Mouse (Mus musculus) MN1 (cell line): ENCODE results near the gene Zap70.
"Not testable (repeated sequence)": the region's sequence is repeated elsewhere in the genome, so short reads cannot be mapped to it uniquely, and the experiment has no call there.

Experiments
- DNase-seq: peaks from one replicate; pipeline ENCODE4 v3.0.0-alpha.2; 2016; ENCODE audit warnings: low spot score

Gene Zap70

GRCm38 (mm10) chr1:36772198-36772934 is 10.8 kb downstream of the Zap70 start:
- no peak for DNase-seq

DNA sequence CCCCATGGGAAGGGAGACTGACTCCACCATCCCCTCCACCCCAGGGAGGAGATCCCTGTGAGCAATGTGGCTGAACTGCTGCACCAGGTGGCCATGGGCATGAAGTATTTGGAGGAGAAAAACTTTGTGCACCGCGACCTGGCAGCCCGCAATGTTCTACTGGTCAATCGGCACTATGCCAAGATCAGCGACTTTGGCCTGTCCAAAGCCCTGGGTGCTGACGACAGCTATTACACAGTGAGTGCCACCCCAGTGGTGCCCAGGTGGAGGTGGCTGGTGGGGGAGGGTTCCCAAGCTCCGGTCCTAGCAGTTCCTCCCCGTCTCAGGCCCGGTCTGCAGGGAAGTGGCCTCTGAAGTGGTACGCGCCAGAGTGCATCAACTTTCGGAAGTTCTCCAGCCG is 19.2 kb downstream of the Zap70 start:
- DNase-seq: no peak

DNA sequence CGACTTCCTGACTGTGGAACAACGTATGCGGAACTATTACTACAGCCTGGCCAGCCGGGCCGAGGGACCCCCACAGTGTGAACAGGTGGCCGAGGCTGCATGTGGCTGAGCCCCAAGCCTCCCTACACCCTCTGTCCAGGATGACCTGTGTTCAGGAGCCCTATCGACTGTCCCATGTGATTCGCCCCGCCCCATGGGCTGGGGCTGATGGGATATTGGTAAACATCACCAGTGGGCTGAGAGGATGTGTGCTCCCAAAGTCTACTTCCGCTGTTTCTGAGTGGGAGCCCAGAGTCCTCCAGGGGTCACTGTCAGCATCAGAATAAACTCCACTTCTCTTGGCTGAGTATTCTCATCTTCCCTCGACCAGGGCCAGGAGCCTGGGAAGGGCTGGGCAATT is 20.9 kb downstream of the Zap70 start:
- DNase-seq: peak; percentile 32

GRCm38 (mm10) chr1:36784365-36785134 is 23.0 kb downstream of the Zap70 start:
- DNase-seq: peak; percentile 77

- DNase-seq: no peak
Measured at GRCm38 (mm10) chr1:36785238-36785641, 23.6 kb downstream of the Zap70 start.

DNA sequence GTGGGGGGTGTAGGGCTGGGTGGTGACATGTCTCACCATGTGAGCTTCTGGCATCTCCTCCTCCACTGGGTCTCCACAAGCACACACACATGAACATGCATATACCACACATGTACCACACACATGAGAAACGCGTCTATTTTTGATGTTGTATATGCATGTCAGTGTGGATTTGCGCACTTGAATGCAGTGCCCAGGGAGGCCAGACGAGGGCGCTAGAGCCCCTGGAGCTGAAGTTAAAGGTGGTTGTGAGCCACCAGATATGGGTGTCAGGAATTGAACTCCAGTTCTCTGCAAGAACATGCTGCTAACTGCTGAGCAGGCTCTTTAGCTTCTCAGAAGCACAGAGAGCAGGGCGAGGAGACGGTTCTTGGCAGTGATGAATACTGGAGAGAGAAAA is 24.8 kb downstream of the Zap70 start:
- no peak for DNase-seq

- no peak for DNase-seq
Measured at GRCm38 (mm10) chr1:36789416-36789815, 27.8 kb downstream of the Zap70 start.

- DNase-seq: no peak
Measured at GRCm38 (mm10) chr1:36796711-36797110, 35.1 kb downstream of the Zap70 start.

- DNase-seq: no peak
Measured at GRCm38 (mm10) chr1:36797481-36797880, 35.9 kb downstream of the Zap70 start.

GRCm38 (mm10) chr1:36800379-36801011 is 38.9 kb downstream of the Zap70 start:
- no peak for DNase-seq

- DNase-seq: no peak
Measured at GRCm38 (mm10) chr1:36804259-36804658, 42.7 kb downstream of the Zap70 start.

- no peak for DNase-seq
Measured at GRCm38 (mm10) chr1:36804833-36805232, 43.2 kb downstream of the Zap70 start.

DNA sequence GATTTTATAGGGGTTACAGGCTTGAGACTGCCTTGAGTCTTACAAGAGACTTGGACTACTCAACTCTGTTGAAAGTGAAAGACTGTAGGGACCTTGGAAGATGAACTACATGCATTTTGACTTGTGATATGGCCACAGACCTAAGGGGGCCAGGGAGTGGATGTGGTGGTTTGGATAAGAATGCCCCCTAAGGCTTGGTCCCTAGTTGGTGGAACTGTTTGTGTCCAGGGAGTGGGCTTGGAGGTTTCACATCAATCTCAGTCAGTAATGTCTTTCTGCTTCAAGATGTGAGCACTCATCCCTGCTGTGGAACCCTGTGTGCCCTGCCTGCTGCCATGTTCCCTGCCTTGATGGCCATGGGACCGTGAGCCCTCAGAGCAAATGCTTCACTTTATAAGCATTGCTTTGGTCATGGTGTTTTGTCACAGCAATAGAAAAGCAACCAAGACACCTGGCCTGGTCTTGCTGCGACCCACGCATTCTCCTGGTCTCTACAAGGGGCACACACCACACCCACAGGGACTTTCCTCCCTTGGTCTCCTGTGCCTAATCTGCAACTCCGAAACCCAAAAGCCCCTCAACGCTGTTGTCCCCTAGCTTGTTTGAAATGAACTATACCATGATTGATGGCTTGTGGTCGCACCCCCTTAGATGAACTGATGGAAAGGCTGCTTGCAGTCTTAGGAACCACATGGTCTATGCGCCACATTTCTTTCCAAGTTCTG is 44.7 kb downstream of the Zap70 start:
- DNase-seq: no peak

DNA sequence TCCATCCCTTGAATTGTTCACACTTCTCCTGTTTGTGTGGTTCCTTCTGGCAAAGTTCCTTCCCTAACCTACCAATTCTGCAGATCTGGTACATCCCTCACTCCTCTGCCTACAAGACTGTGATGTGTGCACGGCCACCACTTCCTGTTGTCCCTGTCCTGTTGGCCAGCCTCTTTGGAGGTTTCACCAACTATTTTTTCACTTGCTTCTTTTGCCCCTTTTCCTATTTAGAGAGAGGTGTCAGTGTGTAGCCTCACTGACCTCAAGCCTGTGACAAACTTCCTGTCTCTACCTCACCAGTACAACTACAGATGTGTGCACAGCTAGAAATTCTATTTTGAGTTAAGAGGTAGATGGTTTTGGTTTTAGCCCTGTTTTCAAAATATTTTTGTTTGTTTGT is 45.5 kb downstream of the Zap70 start:
- no peak for DNase-seq

DNA sequence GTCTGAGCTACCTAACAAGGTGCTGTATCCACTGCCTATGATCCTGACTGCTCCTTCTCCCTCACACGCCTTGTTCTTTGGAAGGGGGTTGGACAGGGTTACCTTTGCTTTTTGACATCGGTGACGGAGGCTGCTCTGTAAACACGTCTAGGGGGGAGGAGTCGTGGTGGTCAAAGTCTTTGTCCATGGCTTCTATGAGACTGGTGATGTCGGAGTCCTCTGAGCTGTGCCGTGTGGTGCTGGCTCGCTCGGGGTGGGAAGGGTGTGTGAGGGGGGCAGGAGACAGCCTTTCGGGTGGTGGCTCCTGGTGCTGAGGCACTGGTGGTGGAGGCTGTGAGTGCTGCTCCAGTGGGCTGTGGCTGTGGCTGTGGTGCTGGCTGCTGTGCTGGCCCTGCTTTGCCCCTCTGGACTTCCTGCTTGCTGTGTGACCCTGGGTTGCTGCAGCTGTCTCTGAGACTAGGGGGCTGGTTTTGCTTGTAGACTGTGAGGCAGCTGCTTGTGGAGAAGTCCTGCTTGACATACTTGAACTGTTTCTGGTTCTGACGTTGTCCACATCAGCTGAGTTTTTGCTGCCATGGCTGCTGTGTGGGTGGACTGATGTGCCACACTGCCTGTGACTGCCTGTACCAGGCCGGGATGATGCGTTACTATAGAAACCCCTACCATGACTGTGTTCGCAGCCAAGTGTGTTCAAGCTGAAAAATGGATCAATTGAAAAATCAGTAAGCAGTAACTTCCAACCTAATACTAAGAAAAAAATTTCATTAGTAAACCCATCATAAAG is 46.4 kb downstream of the Zap70 start:
- no peak for DNase-seq

GRCm38 (mm10) chr1:36811806-36812205 is 50.2 kb downstream of the Zap70 start:
- no peak for DNase-seq

DNA sequence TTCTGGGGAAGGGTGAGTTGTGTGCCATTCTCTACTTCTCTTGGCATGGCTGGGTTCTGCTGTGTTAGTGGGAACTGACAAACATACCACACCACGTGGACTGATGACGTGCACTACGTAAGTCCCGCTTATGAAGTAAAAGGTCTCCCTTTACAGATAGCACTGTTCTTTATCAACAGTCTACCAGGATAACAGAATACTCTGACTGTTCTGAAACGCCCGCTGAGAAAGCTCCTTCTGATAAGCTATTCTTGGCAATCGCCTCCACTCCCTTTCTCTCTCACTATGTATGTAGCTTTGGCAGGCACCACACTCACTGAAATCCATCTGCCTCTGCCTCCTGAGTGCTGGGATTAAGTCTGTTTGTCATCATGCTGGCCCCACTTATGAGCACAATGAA is 51.8 kb downstream of the Zap70 start:
- DNase-seq: no peak

DNA sequence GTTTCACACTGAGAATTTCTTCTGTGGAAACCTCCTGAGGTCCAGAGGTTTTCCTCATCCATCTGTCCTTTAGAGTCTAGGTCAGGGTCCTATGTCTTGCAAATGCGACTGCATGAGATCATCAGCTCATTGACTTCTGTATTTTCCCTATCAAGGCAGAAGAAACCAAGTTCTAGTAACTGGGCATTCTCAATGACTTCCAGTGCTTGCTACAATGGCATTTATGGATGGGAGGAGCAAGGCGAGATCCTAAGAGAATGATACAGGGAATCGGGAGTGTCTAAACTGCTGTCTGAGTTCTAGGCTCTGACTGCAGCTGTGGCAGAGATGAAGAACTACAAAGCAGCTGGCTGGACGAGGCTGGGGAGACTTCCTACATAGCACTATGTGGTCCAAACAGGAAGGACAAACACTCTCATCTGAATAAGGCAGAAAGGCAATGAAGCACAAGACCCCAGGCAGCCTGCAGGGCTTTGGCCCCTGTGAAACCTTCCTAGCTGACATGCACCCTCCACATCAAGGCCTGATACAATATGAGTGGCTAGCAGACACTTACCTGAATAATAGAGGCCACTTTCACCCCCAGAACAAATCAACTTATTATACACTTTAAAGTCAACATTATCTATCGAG is 52.8 kb downstream of the Zap70 start:
- DNase-seq: no peak

GRCm38 (mm10) chr1:36815166-36815565 is 53.6 kb downstream of the Zap70 start:
- no peak for DNase-seq

DNA sequence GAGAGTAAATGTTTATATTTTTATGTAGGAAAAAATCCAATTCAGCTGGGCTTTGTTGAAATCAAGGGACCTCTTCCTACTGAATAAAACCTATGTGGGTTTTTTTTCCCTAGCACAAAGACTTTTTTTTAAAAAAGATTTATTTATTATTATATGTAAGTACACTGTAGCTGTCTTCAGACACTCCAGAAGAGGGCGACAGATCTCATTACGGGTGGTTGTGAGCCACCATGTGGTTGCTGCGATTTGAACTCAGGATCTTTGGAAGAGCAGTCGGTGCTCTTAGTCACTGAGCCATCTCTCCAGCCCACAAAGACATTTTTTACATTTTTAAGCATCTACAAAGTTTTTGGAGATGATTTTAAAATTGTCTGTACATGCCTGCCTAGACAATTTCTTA is 60.3 kb downstream of the Zap70 start:
- not testable (repeated sequence) for DNase-seq

DNA sequence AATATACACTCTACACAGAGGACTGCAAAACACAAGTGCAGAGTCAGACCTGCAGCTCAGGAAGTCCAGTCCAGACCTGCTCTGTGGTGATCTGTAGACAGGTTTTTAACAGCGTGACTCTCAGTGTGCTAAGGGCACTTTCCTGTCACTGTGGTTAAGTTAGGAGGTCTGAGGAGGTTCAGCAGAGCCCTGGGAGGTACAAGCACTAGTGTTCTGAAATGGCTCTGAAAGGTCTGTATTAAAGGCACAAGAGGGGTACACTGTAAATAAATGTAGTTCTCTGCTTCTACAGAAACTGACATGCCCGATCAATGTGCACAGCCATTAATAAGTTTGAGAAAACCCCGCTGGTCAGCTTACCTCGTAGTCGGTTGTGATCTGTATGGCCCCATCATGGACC is 62.8 kb downstream of the Zap70 start:
- no peak for DNase-seq
